Mouse (Mus musculus): ENCODE measurements around the gene Rpl31. TPM values are rescaled to one million over a fixed set of nuclear protein-coding genes. Genes with fewer than 3 reads are reported as not detected.

The Rpl31 gene
- total RNA-seq (2021): 100 to 1,000 TPM; 538 to 549 TPM
- long read RNA-seq, experiment 1, transcript Rpl31-203 (4 exons, 630 nt): major isoform, 26 of 90 reads
- long read RNA-seq, experiment 1, transcript Rpl31-201 (5 exons, 1,049 nt): minor isoform, 21 of 90 reads
- long read RNA-seq, experiment 1, transcript Rpl31-202 (5 exons, 487 nt): minor isoform, 22 of 90 reads
- long read RNA-seq, experiment 1, partial matches to known transcripts: 3 of 90 reads
- long read RNA-seq, experiment 1, other reads (novel, unspliced or antisense): 14 of 90 reads
- long read RNA-seq, experiment 2, transcript Rpl31-203 (4 exons, 630 nt): minor isoform, 29 of 101 reads
- long read RNA-seq, experiment 2, transcript Rpl31-201 (5 exons, 1,049 nt): minor isoform, 25 of 101 reads
- long read RNA-seq, experiment 2, transcript Rpl31-202 (5 exons, 487 nt): major isoform, 31 of 101 reads
- long read RNA-seq, experiment 2, partial matches to known transcripts: 1 of 101 reads
- long read RNA-seq, experiment 2, other reads (novel, unspliced or antisense): 11 of 101 reads

GRCm38 (mm10) chr1:39367601-39368266 is at the start of gene Rpl31:
Rpl31 (plus strand) TSS chr1:39367842.
- peak within 1 kb of the TSS; percentile 97 for H3K27ac ChIP-seq
- peak; percentile 98 to 99 for DNase-seq (ENCODE audit: low spot score in 2 of 2)
- TF ChIP-seq CTCF (conservative IDR thresholded peaks at IDR 0.05): no peak
- H3K4me3 ChIP-seq: peak within 1 kb of the TSS; percentile 89

- peak overlapping the region; percentile 6; the same call in 1 of the 2 replicates for H3K27ac ChIP-seq
- peak in 1 of 2 experiments; percentile 16 for DNase-seq (ENCODE audit: low spot score in 2 of 2)
Observed at GRCm38 (mm10) chr1:39317935-39318334, 49.7 kb upstream of the Rpl31 start.

GRCm38 (mm10) chr1:39318870-39319269 is 48.8 kb upstream of the Rpl31 start:
- DNase-seq (ENCODE audit: low spot score in 2 of 2): no peak
- H3K27ac ChIP-seq: 0 out of 2 replicates have a peak overlapping the region, but pooled peaks have one; percentile 6
- TF ChIP-seq CTCF (conservative IDR thresholded peaks at IDR 0.05): no peak
- H3K4me3 ChIP-seq: no peak overlapping the region

More at GRCm38 (mm10) chr1:39317935-39318334, 49.7 kb upstream of the Rpl31 start:
- TF ChIP-seq CTCF (conservative IDR thresholded peaks at IDR 0.05): no peak
- no peak overlapping the region for H3K4me3 ChIP-seq

- TF ChIP-seq CTCF (conservative IDR thresholded peaks at IDR 0.05): no peak
- Histone ChIP-seq H3K27ac (no peak overlapping the region), H3K4me3 (no peak overlapping the region)
- DNase-seq (ENCODE audit: low spot score in 2 of 2): no peak
Observed at GRCm38 (mm10) chr1:39321954-39322353, 45.7 kb upstream of the Rpl31 start.

GRCm38 (mm10) chr1:39325228-39325627 is 42.4 kb upstream of the Rpl31 start:
- Histone ChIP-seq H3K4me3 (no peak overlapping the region), H3K27ac (no peak overlapping the region)
- DNase-seq (ENCODE audit: low spot score in 2 of 2): no peak
- TF ChIP-seq CTCF (conservative IDR thresholded peaks at IDR 0.05): no peak

- H3K4me3 ChIP-seq: no peak overlapping the region
- no peak overlapping the region for H3K27ac ChIP-seq
- no peak for TF ChIP-seq CTCF (conservative IDR thresholded peaks at IDR 0.05)
- no peak for DNase-seq (ENCODE audit: low spot score in 2 of 2)
Observed at GRCm38 (mm10) chr1:39327546-39327945, 40.1 kb upstream of the Rpl31 start.

GRCm38 (mm10) chr1:39330857-39331594 is 36.6 kb upstream of the Rpl31 start:
- no peak for DNase-seq (ENCODE audit: low spot score in 2 of 2)
- Histone ChIP-seq H3K27ac (no peak overlapping the region), H3K4me3 (no peak overlapping the region)
- TF ChIP-seq CTCF (conservative IDR thresholded peaks at IDR 0.05): no peak

- no peak overlapping the region for H3K27ac ChIP-seq
- no peak for TF ChIP-seq CTCF (conservative IDR thresholded peaks at IDR 0.05)
Observed at GRCm38 (mm10) chr1:39332456-39332855, 35.2 kb upstream of the Rpl31 start.

GRCm38 (mm10) chr1:39335561-39336196 is 32.0 kb upstream of the Rpl31 start:
- TF ChIP-seq CTCF (conservative IDR thresholded peaks at IDR 0.05): no peak
- Histone ChIP-seq H3K4me3 (no peak overlapping the region), H3K27ac (no peak overlapping the region)
- DNase-seq (ENCODE audit: low spot score in 2 of 2): no peak

More at GRCm38 (mm10) chr1:39332456-39332855, 35.2 kb upstream of the Rpl31 start:
- H3K4me3 ChIP-seq: no peak overlapping the region
- DNase-seq (ENCODE audit: low spot score in 2 of 2): no peak

- peak in 1 of 2 experiments; percentile 51 for DNase-seq (ENCODE audit: low spot score in 2 of 2)
- H3K27ac ChIP-seq: 0 out of 2 replicates have a peak overlapping the region, but pooled peaks have one; percentile 18
- no peak for TF ChIP-seq CTCF (conservative IDR thresholded peaks at IDR 0.05)
- no peak overlapping the region for H3K4me3 ChIP-seq
Observed at GRCm38 (mm10) chr1:39336788-39337187, 30.9 kb upstream of the Rpl31 start.

GRCm38 (mm10) chr1:39338831-39339230 is 28.8 kb upstream of the Rpl31 start:
- TF ChIP-seq CTCF (conservative IDR thresholded peaks at IDR 0.05): no peak
- no peak for DNase-seq (ENCODE audit: low spot score in 2 of 2)
- peak overlapping the region; percentile 63; the same call in 1 of the 2 replicates for H3K27ac ChIP-seq
- H3K4me3 ChIP-seq: no peak overlapping the region

GRCm38 (mm10) chr1:39339455-39339854 is 28.2 kb upstream of the Rpl31 start:
- no peak for TF ChIP-seq CTCF (conservative IDR thresholded peaks at IDR 0.05)
- Histone ChIP-seq H3K27ac (peak overlapping the region; percentile 63; the same call in 1 of the 2 replicates), H3K4me3 (no peak overlapping the region)
- no peak for DNase-seq (ENCODE audit: low spot score in 2 of 2)
